Mouse (Mus musculus) hindbrain, embryonic 16.5 days (tissue): ENCODE data around the gene Ntmt1. TPM values are rescaled to one million over a fixed set of nuclear protein-coding genes. Genes with fewer than 3 reads are reported as not detected.

Experiments
- ATAC-seq: fragments of 200-750 bp; cut with Nextera tagmentation; 2 replicates; pipeline ENCODE4 v1.8.0; 2017; ENCODE audit warnings: moderate TSS enrichment, moderate library complexity
- H3K27ac ChIP-seq: fragments of 300-500 bp; sonication (generic); 2 replicates; pipeline ENCODE4 v1.5.1; 2014; ENCODE audit warnings: low read depth, mild to moderate bottlenecking, control low read depth, low read length, moderate library complexity
- H3K27me3 ChIP-seq: fragments of 300-500 bp; sonication (generic); replicated peaks from 2 replicates; pipeline ENCODE4 v1.6.1; 2014; ENCODE audit warnings: low read length; ENCODE audit not compliant: control insufficient read depth, insufficient read depth
- H3K36me3 ChIP-seq: fragments of 300-500 bp; sonication (generic); 2 replicates; pipeline ENCODE4 v1.6.1; 2014; ENCODE audit warnings: mild to moderate bottlenecking, low read length, moderate library complexity, mixed read lengths; ENCODE audit not compliant: control insufficient read depth, insufficient read depth
- H3K4me1 ChIP-seq: fragments of 300-500 bp; sonication (generic); 2 replicates; pipeline ENCODE4 v1.6.1; 2014; ENCODE audit warnings: low read depth, low read length; ENCODE audit not compliant: control insufficient read depth, insufficient read depth
- H3K4me2 ChIP-seq: fragments of 300-500 bp; sonication (generic); 2 replicates; pipeline ENCODE4 v1.6.1; 2014; ENCODE audit warnings: mild to moderate bottlenecking, low read length, control low read depth, moderate library complexity
- H3K4me3 ChIP-seq: fragments of 300-500 bp; sonication (generic); 2 replicates; pipeline ENCODE4 v1.5.1; 2014; ENCODE audit warnings: mild to moderate bottlenecking, low read length, control low read depth, moderate library complexity
- H3K9ac ChIP-seq: fragments of 300-500 bp; sonication (generic); 2 replicates; pipeline ENCODE4 v1.6.1; 2014; ENCODE audit warnings: low read depth, mild to moderate bottlenecking, control low read depth, low read length, moderate library complexity
- H3K9me3 ChIP-seq: fragments of 300-500 bp; sonication (generic); 2 replicates; pipeline ENCODE4 v1.6.1; 2014; ENCODE audit warnings: mild to moderate bottlenecking, low read length, moderate library complexity; ENCODE audit not compliant: control insufficient read depth
- WGBS: fragments of 180-500 bp; shearing (Covaris S2); extraction: QIAGEN DNeasy Blood & Tissue Kit; methylation state at CpG from one replicate; pipeline ENCODE4 v1.1.7; 2014; 5-methylcytosine and 5-hydroxymethylcytosine counted together
- polyA plus RNA-seq: library from polyadenylated mRNA; unstranded; fragments of >200 nt; fragmentation: Nextera tagmentation; extraction: Ambion mirVana; gene quantifications from 2 replicates; pipeline ENCODE4 v1.2.1, GENCODE M21; 2015

Ntmt1 gene
- polyA plus RNA-seq, 1 experiment from 2014 or later: 108 TPM

DNA sequence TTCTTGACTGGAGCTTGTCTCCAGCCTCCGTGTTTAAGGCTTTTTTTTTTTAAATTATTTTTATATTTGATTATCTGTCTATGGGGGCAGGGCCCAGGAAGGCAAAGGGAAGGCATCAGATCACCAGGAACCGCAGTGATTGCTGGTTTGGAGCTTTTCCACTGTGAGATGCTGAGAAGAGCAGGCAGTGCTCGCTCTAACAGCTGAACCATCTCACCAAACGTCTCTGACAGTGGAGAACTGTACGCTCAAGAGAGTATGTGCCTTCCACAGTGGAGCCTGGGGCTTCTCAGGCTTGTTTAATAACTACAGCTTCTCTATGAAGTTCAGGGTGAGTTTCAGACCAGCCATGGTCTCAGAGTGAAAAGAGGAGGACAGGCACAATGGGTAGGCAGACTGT is 1.9 kb downstream of the Ntmt1 start:
- Histone ChIP-seq H3K27me3 (no peaks in the 10 kb centered on the region), H3K4me1 (peaks cover 22% of the 10 kb centered on the region), H3K4me2 (peak overlapping the region; percentile 36), H3K9ac (no peak overlapping the region), H3K36me3 (peaks cover 7% of the 10 kb centered on the region), H3K9me3 (no peaks in the 10 kb centered on the region), H3K27ac (no peak overlapping the region), H3K4me3 (no peak overlapping the region)
- ATAC-seq: no peak
- 83% methylated on average over 5 of the region's 5 CpGs for WGBS

DNA sequence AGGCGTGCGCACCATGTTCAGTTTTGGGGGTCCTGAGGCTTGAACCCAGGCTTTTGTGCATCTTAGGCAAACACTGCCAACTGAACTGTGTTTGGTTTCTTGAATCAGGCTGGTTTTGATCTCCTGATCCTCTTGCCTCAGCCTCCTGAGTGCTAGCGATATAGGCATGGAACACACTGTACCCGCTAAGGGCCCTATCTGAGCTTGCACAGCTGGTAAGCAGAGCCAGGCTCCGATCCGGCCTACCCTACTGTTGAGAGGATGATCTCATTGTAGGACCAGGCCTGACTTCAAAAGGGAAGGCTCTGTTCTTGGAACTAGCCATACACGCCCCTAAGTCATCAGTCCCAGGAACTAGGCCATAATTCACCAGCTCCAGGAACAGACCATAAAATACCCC is 2.9 kb downstream of the Ntmt1 start:
- Histone ChIP-seq H3K4me1 (peaks cover 22% of the 10 kb centered on the region), H3K9me3 (no peaks in the 10 kb centered on the region), H3K9ac (no peak overlapping the region), H3K4me2 (no peak overlapping the region), H3K27me3 (no peaks in the 10 kb centered on the region), H3K4me3 (no peak overlapping the region), H3K36me3 (peaks cover 12% of the 10 kb centered on the region), H3K27ac (no peak overlapping the region)
- WGBS: 94% methylated on average over 7 of the region's 7 CpGs
- no peak for ATAC-seq

DNA sequence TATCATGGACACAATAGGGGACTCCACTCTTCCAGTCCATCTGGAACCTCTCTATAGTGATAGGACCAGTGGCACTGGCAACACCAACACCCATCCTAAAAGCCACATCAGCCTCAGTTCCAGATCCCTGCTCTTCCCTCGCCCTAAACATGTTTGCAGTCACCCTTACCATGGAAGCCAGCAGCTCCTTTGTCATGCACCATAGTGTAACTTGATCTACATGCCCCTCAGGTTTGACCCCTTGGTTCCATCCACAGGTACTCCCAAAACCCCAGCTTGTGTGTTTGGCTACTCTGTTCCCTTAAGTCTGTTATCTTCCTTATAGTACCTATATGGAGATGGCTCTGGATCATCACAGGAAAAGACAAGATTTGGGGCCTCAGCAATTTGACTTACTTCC is 8.8 kb downstream of the Ntmt1 start:
- 100% methylated on average over 1 of the region's 1 CpGs for WGBS
- Histone ChIP-seq H3K27me3 (no peaks in the 10 kb centered on the region), H3K4me3 (no peak overlapping the region), H3K27ac (no peak overlapping the region), H3K4me1 (no peaks in the 10 kb centered on the region), H3K36me3 (peaks cover 35% of the 10 kb centered on the region), H3K9ac (no peak overlapping the region), H3K9me3 (no peaks in the 10 kb centered on the region), H3K4me2 (no peak overlapping the region)
- no peak for ATAC-seq

DNA sequence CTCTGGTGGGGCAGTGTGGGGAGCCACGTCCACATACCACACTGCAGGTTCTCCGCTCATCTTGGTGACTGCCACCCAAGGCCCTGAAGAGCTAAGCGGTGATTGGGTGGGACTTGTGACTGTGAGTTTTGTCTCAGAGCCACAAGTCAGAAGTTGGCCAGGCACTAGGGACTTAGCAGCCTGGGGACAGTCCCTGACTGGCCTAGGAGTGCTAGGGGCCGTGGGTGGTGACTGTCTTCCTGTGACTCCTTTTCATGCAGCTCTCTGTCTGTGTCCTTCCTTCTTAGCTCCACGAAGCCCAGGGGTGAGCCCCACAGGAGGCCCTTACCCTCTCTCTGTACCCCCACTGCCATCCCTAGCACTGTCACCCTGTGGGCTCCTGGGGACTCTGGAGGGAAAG is 12.2 kb downstream of the Ntmt1 start:
- peaks cover 46% of the 10 kb centered on the region for H3K36me3 ChIP-seq
- no peak overlapping the region for H3K4me3 ChIP-seq
- H3K4me1 ChIP-seq: peaks cover 3% of the 10 kb centered on the region
- no peaks in the 10 kb centered on the region for H3K9me3 ChIP-seq
- H3K27me3 ChIP-seq: no peaks in the 10 kb centered on the region
- no peak overlapping the region for H3K9ac ChIP-seq
- no peak for ATAC-seq
- 100% methylated on average over 5 of the region's 5 CpGs for WGBS
- H3K4me2 ChIP-seq: no peak overlapping the region
- H3K27ac ChIP-seq: no peak overlapping the region; the same call in 1 of the 2 replicates

DNA sequence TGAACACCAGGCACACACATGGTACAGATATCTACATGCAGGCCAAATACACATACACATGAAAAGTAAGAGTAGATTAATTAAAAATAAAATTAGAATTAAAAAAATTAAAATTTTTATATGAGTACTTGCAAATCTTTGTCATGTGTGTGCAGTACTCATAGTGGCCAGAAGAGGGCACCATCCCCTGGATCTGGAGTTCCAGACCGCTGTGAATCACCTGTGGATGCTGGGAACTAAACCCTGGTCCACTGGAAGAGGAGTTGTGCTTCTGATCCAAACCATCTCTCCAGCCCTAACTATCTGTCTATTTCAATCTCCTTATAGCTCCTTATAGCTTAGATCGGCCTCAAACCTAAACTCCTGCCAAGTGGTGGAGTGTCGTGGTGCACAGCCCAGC is 13.4 kb downstream of the Ntmt1 start:
- Histone ChIP-seq H3K36me3 (peaks cover 49% of the 10 kb centered on the region), H3K9ac (no peak overlapping the region), H3K4me1 (peaks cover 3% of the 10 kb centered on the region)

DNA sequence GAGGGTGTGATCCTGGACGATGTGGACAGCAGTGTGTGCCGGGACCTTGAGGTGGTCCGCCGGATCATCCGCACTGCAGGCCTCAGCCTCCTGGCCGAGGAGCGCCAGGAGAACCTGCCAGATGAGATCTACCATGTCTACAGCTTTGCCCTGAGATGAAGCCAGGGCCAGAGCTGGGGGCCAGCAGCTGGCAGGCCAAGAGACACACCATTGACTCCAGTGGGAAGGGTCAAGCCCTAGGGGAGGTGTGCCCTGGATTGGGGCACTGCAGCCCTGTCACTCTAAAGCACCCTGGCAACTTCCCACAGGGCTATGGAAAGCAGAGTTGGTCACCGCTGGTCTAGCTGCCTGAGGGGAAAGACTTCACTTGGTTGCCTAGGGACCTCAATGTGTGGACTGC is 14.8 kb downstream of the Ntmt1 start:
- Histone ChIP-seq H3K4me3 (no peak overlapping the region), H3K4me2 (no peak overlapping the region), H3K27me3 (no peaks in the 10 kb centered on the region), H3K4me1 (peaks cover 14% of the 10 kb centered on the region), H3K27ac (no peak overlapping the region), H3K36me3 (peaks cover 48% of the 10 kb centered on the region), H3K9ac (no peak overlapping the region), H3K9me3 (no peaks in the 10 kb centered on the region)
- WGBS: 85% methylated on average over 7 of the region's 8 CpGs
- ATAC-seq: no peak

More for the DNA sequence above, 13.4 kb downstream of the Ntmt1 start:
- no peak overlapping the region for H3K4me3 ChIP-seq
- WGBS: 94% methylated on average over 3 of the region's 3 CpGs
- H3K27ac ChIP-seq: no peak overlapping the region
- H3K4me2 ChIP-seq: no peak overlapping the region
- no peaks in the 10 kb centered on the region for H3K27me3 ChIP-seq
- ATAC-seq: no peak
- H3K9me3 ChIP-seq: no peaks in the 10 kb centered on the region

DNA sequence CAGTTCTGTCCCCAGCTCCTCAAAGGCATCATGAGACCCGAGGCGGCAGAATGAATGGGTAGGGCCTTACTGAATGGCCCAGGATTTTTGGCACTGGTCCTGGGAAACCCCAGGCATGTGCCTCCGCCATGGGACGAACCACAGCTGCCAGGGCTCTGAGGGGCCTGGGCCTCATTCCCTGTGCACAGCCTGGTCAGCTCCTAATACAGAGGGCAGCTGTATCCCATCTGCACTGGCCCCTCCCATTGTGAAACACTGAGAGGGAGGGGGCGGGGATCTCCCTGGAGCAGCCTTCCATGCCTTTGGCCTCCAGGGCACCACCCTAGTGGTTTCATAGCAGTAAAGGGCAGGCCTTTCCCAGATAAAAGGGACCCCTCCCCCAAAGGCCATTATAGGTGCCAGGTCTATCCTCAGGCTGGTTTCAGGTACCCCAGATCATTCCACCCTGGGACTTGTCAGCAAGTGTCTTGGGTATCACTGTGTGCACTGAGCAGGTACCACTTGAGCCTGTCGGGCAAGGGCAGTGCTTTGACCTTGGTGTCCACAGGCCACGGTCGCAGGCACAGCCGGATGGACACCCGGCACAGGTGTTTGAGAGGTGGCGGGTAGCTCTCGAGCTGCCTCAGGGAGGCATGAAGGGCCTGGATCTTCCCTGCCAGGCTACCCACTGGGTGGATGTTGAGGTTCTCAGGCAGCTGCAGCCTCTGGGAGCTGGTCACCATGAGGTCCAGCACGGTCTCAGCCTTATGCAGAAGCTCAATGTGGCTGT is 15.9 kb downstream of the Ntmt1 start:
- Histone ChIP-seq H3K4me3 (no peak overlapping the region), H3K9me3 (no peaks in the 10 kb centered on the region), H3K4me2 (no peak overlapping the region), H3K4me1 (peaks cover 16% of the 10 kb centered on the region), H3K36me3 (peaks cover 46% of the 10 kb centered on the region), H3K27me3 (no peaks in the 10 kb centered on the region), H3K9ac (no peak overlapping the region), H3K27ac (peak overlapping the region; percentile 25; the same call in 1 of the 2 replicates)
- ATAC-seq: peak; percentile 38; the same call in 1 of the 2 replicates
- 71% methylated on average over 13 of the region's 13 CpGs for WGBS

DNA sequence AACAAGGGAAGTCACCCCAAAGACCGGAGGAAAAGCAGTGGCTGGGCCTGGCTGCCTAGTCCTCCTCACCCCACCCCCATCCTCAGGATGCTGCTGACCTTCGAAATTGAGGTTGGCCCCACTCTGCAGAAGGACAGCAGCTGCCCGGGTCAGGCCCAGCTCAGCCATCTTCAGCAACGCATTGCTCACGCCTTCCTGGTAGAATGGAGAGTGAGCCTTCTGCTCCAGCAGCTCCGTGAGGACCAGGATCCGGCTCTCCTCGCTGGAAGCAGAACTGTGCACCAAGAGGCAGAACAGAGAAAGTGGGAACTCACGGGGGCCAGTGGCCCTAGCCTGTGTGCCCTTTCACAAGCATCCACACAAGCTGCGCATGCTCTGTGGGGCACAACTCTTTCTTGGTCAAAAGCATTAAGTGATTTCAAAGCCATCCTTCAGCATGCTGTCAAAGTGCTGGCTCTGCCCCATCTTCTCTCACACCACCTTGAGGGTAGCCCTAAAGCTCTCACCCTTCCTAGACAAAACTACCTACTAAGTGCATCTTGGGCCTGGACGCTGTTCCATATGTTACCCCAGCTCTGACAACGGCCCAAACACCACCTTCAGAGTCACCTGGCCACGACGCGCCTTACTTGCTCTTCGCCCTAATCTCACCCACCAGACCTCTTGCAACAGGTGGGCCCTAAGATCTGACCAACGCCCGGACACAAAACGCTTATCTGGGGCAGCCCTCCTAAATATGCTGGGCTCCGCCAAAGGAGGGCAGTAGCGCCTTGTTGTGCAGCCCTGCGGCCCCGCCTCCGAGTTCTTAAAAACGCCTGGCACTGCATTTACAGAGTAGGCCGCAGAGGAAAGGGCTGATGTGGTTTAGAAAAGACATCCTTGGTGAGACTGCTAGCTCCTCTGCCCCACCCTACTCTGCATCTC is 19.5 kb downstream of the Ntmt1 start:
- peak overlapping the region; percentile 90 for H3K9ac ChIP-seq
- WGBS: 39% methylated on average over 26 of the region's 26 CpGs
- no peak for ATAC-seq
- peaks cover 29% of the 10 kb centered on the region for H3K36me3 ChIP-seq
- H3K4me2 ChIP-seq: peak overlapping the region; percentile 93
- H3K27me3 ChIP-seq: no peaks in the 10 kb centered on the region
- H3K9me3 ChIP-seq: no peaks in the 10 kb centered on the region
- H3K4me1 ChIP-seq: peaks cover 16% of the 10 kb centered on the region
- peak overlapping the region; percentile 91 for H3K4me3 ChIP-seq
- peak overlapping the region; percentile 66; the same call in 1 of the 2 replicates for H3K27ac ChIP-seq
